Mouse (Mus musculus) megakaryocyte, embryonic 14.5 days (primary cell): ENCODE measurements around the gene Tlk2. TPM values are rescaled to one million over a fixed set of nuclear protein-coding genes. Genes with fewer than 3 reads are reported as not detected.
"Not testable (repeated sequence)": the region's sequence is repeated elsewhere in the genome, so short reads cannot be mapped to it uniquely, and the experiment has no call there.

Source experiments
- H3K27me3 ChIP-seq: replicated peaks from 2 replicates; pipeline ENCODE3; 2012; ENCODE audit warnings: inconsistent platforms
- H3K36me3 ChIP-seq: replicated peaks from 2 replicates; pipeline ENCODE3; 2012; ENCODE audit warnings: low read length, inconsistent platforms, mixed read lengths
- H3K4me1 ChIP-seq: 2 replicates; pipeline ENCODE4 v1.6.1; 2012; ENCODE audit warnings: inconsistent platforms
- H3K4me3 ChIP-seq: replicated peaks from 2 replicates; pipeline ENCODE3; 2012; ENCODE audit warnings: moderate library complexity, mild to moderate bottlenecking, inconsistent platforms
- H3K9me3 ChIP-seq: 2 replicates; pipeline ENCODE4 v1.6.1; 2012; ENCODE audit warnings: inconsistent platforms
- FLI1 ChIP-seq: IDR thresholded peaks from 2 replicates; pipeline ENCODE4 v1.6.1; 2012; ENCODE audit warnings: low read length, inconsistent platforms, mixed read lengths
- GATA1 ChIP-seq: IDR thresholded peaks from 3 replicates; pipeline ENCODE4 v1.6.1; 2012; ENCODE audit warnings: mixed read lengths, low read length, inconsistent platforms, borderline replicate concordance
- polyA plus RNA-seq: library from polyadenylated mRNA; stranded (reverse); fragments of >175 nt; gene quantifications from 2 replicates; pipeline ENCODE4 v1.2.3, GENCODE M21; 2012; ENCODE audit warnings: low replicate concordance; ENCODE audit not compliant: insufficient read depth

Tlk2 gene
- 4.4 and 5.8 TPM in 2 replicates for polyA plus RNA-seq

DNA sequence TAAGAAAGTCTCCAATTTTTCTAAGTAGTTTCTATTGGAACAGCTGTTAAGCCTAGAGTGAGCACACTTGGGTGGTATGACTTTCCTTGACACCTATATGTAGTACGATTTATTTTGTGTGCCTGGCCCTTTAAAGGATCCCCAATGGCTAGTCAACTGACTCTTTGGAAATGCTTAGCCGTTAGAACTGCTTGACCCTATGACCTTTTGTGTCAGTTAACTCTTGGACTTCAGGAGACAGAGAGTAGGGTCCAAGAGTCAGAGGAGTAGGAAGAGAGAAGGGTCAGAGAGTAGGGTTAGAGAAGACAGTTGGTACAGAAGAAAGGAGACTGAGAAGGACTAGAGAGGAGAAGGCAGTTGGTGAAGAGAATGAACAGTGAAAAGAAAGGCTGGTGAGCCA lies at the start of gene Tlk2:
Gene Tlk2 (plus strand): TSS at position 292 of the 400 bp plus-strand sequence.
- Histone ChIP-seq H3K4me1 (peaks cover 20% of the 10 kb centered on the region), H3K9me3 (no peaks in the 10 kb centered on the region), H3K36me3 (peaks cover 2% of the 10 kb centered on the region), H3K4me3 (peak within 1 kb of the TSS; percentile 2), H3K27me3 (no peaks in the 10 kb centered on the region)
- TF ChIP-seq FLI1 (no peak), GATA1 (no peak)

- Histone ChIP-seq H3K4me3 (no peak overlapping the region), H3K4me1 (no peaks in the 10 kb centered on the region), H3K27me3 (no peaks in the 10 kb centered on the region), H3K9me3 (no peaks in the 10 kb centered on the region), H3K36me3 (peaks cover 95% of the 10 kb centered on the region)
- TF ChIP-seq GATA1 (no peak), FLI1 (no peak)
These were observed 42.9 kb upstream of the Tlk2 start for GRCm38 (mm10) chr11:105135692-105136091.

DNA sequence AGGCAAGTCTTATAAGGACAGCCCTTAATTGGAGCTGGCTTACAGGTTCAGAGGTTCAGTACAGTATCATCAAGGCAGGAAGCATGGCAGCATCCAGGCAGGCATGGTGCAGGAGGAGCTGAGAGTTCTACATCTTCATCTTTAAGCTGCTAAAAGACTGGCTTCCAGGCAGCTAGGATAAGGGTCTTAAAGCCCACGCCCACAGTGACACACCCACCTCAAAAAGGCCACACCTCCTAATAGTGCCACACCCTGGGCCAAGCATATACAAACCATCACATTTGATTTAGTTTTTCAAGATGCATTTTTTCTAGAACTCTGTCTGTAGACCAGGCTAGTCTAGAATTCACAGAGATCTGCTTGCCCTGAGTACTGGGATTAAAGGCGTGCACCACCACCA lies 41.4 kb upstream of the Tlk2 start:
- not testable (repeated sequence) for H3K4me3 ChIP-seq, H3K27me3 ChIP-seq, H3K4me1 ChIP-seq, H3K9me3 ChIP-seq
- peaks cover 88% of the 10 kb centered on the region for H3K36me3 ChIP-seq

- not testable (repeated sequence) for H3K9me3 ChIP-seq, H3K4me1 ChIP-seq, H3K4me3 ChIP-seq, H3K27me3 ChIP-seq
- peaks cover 55% of the 10 kb centered on the region for H3K36me3 ChIP-seq
These were observed 38.1 kb upstream of the Tlk2 start for GRCm38 (mm10) chr11:105140512-105140911.

DNA sequence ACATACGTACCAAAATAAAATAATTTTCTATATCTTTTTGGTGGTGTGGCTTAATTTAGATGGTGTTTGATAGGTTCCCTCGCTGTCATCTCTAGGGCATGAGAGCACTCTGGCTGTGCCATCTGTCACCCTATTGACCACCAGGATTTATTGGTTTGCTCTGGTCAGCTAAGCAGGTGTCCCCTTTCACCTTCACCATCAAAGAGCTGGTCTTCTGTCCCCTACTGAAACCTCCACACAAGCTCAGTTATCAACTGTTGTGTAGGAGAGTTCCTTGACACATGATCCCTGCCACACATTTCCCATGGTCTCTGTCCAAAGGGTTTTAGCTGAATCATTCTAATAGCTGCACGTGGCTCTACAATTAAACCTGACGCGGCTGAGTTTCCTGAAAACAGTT lies 37.5 kb upstream of the Tlk2 start:
- TF ChIP-seq FLI1 (no peak), GATA1 (no peak)
- H3K4me3 ChIP-seq, result no peak overlapping the region
- H3K27me3 ChIP-seq, result peaks cover 5% of the 10 kb centered on the region
- no peaks in the 10 kb centered on the region for H3K9me3 ChIP-seq
- H3K36me3 ChIP-seq, result peaks cover 49% of the 10 kb centered on the region
- H3K4me1 ChIP-seq, result peaks cover 7% of the 10 kb centered on the region

DNA sequence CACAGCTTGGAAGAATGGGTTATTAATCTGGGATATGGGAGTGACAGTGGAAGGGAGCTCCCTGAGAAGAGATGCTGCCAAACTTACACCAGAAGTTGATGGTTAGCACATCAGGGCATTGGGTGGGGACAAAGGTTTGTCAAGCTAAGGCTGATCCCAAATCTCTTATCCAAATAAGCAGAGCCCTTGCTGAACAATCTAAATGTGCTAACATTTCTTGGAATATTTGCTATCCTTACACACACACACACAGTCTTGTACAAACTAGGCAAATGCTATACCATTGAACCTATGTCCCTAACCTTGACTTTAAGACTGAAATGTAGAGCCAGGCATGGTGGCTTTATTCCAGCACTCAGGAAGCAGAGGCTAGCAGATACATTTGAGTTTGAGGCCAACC lies 35.0 kb upstream of the Tlk2 start:
- TF ChIP-seq FLI1 (no peak), GATA1 (no peak)
- H3K27me3 ChIP-seq, result peaks cover 8% of the 10 kb centered on the region
- no peaks in the 10 kb centered on the region for H3K9me3 ChIP-seq
- no peak overlapping the region for H3K4me3 ChIP-seq
- H3K4me1 ChIP-seq, result peaks cover 7% of the 10 kb centered on the region
- peaks cover 25% of the 10 kb centered on the region for H3K36me3 ChIP-seq

- peaks cover 8% of the 10 kb centered on the region for H3K27me3 ChIP-seq
- no peak overlapping the region for H3K4me3 ChIP-seq
- peaks cover 7% of the 10 kb centered on the region for H3K4me1 ChIP-seq
- H3K9me3 ChIP-seq, result no peaks in the 10 kb centered on the region
- TF ChIP-seq GATA1 (no peak), FLI1 (no peak)
- peaks cover 21% of the 10 kb centered on the region for H3K36me3 ChIP-seq
These were observed 34.5 kb upstream of the Tlk2 start for GRCm38 (mm10) chr11:105144084-105144483.

DNA sequence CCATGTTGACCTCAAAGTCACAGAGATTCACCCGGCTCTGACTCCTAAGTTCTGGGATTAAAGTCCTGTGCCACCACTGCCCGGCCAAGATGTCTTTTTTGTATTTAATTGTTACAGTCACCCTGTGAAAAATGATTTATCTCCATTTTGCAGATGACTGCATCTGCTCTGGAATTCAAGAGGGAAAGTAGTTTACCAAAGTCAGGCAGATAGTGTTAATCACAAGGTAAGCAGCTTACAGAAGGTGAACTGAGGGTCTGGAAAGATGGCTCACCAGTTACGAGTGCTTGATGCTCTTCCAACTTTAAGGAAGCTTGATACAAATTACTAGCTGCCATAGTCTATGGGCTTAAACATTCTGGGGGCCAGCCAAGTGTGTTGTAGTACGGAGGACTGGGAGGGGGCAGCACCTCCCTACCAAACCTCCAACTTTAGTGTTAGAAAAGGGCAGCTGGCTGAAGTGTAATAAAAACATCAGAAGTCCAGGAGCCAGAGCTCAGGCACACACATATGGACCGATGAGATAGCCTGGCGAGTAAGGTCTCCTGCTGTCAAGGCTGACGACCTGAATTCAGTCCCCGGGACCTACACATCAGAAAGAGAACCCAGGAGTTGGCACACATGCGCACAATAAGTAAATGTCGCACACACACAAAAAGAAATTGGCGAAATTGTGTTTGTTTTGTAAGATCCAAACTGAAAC lies 33.9 kb upstream of the Tlk2 start:
- peaks cover 8% of the 10 kb centered on the region for H3K27me3 ChIP-seq
- H3K36me3 ChIP-seq, result peaks cover 16% of the 10 kb centered on the region
- H3K4me3 ChIP-seq, result no peak overlapping the region
- peaks cover 9% of the 10 kb centered on the region for H3K4me1 ChIP-seq
- no peaks in the 10 kb centered on the region for H3K9me3 ChIP-seq
- TF ChIP-seq GATA1, result no peak
- no peak for TF ChIP-seq FLI1

DNA sequence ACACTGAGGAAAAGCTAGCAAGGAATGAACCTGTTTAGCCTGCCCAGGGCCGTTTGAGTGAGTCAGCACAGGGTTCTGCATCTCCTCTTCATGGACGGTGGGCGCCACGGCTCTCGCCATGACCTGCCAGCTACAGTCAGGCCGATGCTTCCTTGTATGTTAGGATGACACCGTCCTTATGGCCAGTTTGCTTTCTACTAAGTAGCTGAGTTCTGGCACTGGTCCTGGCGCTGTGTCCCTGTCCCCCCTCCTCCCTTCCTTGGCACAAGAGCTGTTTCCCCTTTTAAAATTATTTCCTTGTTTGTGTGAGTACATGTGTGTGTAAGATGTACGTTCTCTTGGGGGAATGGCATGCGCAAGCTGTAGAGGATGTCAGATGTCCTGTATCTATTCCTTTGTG lies 33.4 kb upstream of the Tlk2 start:
- H3K36me3 ChIP-seq, result peaks cover 10% of the 10 kb centered on the region
- H3K27me3 ChIP-seq, result peaks cover 10% of the 10 kb centered on the region
- H3K9me3 ChIP-seq, result no peaks in the 10 kb centered on the region
- peaks cover 9% of the 10 kb centered on the region for H3K4me1 ChIP-seq
- TF ChIP-seq GATA1, result no peak
- TF ChIP-seq FLI1, result no peak
- no peak overlapping the region for H3K4me3 ChIP-seq

DNA sequence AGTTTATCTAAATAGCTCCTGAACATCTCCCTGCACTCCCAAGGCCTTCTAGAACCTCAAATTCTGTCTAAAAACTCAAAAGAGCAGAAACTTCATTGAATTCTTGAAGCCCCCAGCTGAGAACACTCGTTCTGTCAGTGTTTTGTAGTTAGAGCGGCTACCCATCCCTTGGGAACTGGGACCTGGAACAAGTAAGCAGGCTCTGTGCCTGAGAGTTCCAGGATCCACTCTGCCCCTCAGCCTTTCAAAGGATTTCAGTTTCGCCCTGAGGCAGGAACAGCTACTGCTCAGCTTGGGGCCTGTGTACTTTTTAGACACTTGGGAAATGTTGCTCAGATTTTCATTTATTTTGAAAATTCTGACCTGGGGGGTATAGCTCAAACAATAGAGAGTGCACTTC lies 32.0 kb upstream of the Tlk2 start, which contains the start of gene Gm10842:
Gene Gm10842 (plus strand): TSS at position 301 of the 400 bp plus-strand sequence.
- Histone ChIP-seq H3K4me1 (peaks cover 16% of the 10 kb centered on the region), H3K36me3 (no peaks in the 10 kb centered on the region), H3K4me3 (no peak within 1 kb of the TSS), H3K9me3 (no peaks in the 10 kb centered on the region), H3K27me3 (peaks cover 19% of the 10 kb centered on the region)
- TF ChIP-seq GATA1 (no peak), FLI1 (no peak)

DNA sequence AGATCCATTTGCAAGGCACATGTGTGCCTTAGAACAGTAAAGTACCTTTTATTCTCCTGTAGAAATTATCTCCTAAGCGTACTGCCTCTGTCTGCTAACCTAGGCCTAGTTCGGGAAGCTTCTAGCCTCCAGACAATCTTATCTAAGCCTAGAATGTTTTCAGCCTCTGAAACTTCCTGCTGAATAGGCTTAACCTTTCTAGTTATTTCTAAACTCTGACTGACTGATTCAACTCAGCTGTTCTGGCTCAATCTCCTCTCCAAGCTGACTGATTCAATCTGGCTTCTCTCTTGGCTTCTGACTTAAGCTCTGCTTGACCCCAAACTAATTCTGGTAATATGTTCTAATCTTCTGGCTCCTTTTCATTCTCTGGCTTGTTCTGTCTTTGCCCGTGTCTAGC lies 29.3 kb upstream of the Tlk2 start:
- H3K4me1 ChIP-seq, result peaks cover 39% of the 10 kb centered on the region
- TF ChIP-seq FLI1, result no peak
- no peak for TF ChIP-seq GATA1
- H3K36me3 ChIP-seq, result no peaks in the 10 kb centered on the region
- H3K27me3 ChIP-seq, result peaks cover 32% of the 10 kb centered on the region
- H3K4me3 ChIP-seq, result no peak overlapping the region
- H3K9me3 ChIP-seq, result no peaks in the 10 kb centered on the region
